Comparison of ENCODE assay signal across 8 mouse cellular contexts in the genomic region with DNA sequence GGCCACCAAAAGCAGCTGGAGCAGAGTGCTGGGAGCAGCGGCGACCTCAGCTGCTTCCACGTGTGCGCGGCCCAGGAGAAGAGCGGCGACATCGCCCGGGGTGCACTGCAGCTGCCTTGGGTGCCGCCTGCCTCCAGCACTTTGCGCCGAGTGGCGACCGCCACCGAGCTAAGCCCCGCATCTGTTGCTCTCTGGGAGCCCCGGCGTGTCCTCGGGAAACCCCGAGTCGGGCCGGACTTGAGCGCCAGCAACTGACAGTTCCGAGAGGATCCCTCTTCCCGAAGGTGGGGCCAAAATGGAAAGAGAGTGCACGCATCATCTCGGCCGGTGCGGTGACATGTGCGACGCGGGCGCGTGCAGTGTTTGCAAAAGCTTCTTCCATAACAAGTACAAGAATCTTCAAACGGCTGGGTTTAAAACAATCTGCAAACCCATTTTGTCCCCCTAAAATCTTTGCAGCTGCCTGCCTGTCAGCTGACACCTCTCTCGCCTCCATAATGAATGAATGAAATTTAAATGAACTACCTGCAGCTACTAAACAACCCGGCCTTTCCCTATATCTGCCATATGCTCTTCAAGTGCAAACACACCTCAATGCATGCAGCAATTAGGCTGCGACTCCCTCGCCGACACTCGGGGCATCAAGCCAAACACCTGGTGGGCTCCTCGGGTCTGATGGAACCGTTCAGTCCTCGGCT. TPM values are rescaled to one million over a fixed set of nuclear protein-coding genes. Genes with fewer than 3 reads are reported as not detected.
DNase-seq lines count a peak whose midpoint lies in the region; ATAC-seq and TF ChIP-seq lines count a peak whose summit lies in the region.

No protein-coding gene starts in this region.

- no peaks in the 10 kb centered on the region for H3K4me1 ChIP-seq in ES-Bruce4 (ENCODE audit: control insufficient read depth, insufficient read depth, low read length)

- H3K4me3 ChIP-seq in ES-Bruce4 (ENCODE audit: low read depth, low read length), result peak overlapping the region; percentile 66

- H3K36me3 ChIP-seq in ES-Bruce4 (ENCODE audit: control insufficient read depth, insufficient read depth, low read length, poor library complexity, severe bottlenecking), result no peaks in the 10 kb centered on the region

- no peak for TF ChIP-seq CTCF in ES-Bruce4 (IDR thresholded peaks at IDR 0.05; ENCODE audit: low read depth, low read length)

- H3K27ac ChIP-seq in ES-Bruce4 (ENCODE audit: insufficient read depth, low read length), result no peak overlapping the region

- peak; percentile 6; the same call in 1 of the 2 replicates for ATAC-seq in granulocyte monocyte progenitor cell, adult 5-6 weeks (replicated peaks; ENCODE audit: poor library complexity, severe bottlenecking)

- H3K9me3 ChIP-seq in ES-Bruce4 (replicated peaks; ENCODE audit: control insufficient read depth, insufficient read depth, low read length, poor library complexity, severe bottlenecking), result no peaks in the 10 kb centered on the region

- TF ChIP-seq POLR2A in ES-Bruce4 (IDR thresholded peaks at IDR 0.05; ENCODE audit: insufficient read depth, low read length), result no peak

- H3K27me3 ChIP-seq in ES-Bruce4 (ENCODE audit: control insufficient read depth, insufficient read depth, low read length, poor library complexity, severe bottlenecking), result no peaks in the 10 kb centered on the region

- TF ChIP-seq EP300 in ES-Bruce4 (IDR thresholded peaks at IDR 0.05; ENCODE audit: insufficient read depth, low read depth, low read length), result no peak

- H3K9ac ChIP-seq in ES-Bruce4 (ENCODE audit: low read depth, poor library complexity, severe bottlenecking), result peak overlapping the region; percentile 83

- DNase-seq in A20 (ENCODE audit: low read depth, low spot score), result peak; percentile 79
- peak; percentile 44 to 47 for DNase-seq in cerebellum, postnatal 14 days
- peak; percentile 34 for DNase-seq in kidney, postnatal 10 days
- DNase-seq in lung, postnatal 14 days, result peak; percentile 19
- peak; percentile 41 for DNase-seq in retina, postnatal 7 days (ENCODE audit: low read depth, low spot score)
- peak; percentile 26 for DNase-seq in yolk sac, embryonic 10.5 days (ENCODE audit: low spot score)

RNA-seq across cellular contexts. Expression of a gene that starts 0.9 kb away (rescaled TPM):
- polyA plus RNA-seq in ES-Bruce4 (2011; ENCODE audit: insufficient read depth, insufficient read length, low read depth, missing spikeins), result 11.3 and 12.7 TPM in 2 replicates
- 711 and 754 TPM in 2 replicates for total RNA-seq in granulocyte monocyte progenitor cell, adult 5-6 weeks (2014; fragmentation: Nextera tagmentation)
- 604 and 618 TPM in 2 replicates for total RNA-seq in granulocyte monocyte progenitor cell, adult 5-6 weeks (2017)

Comparison
In these comparisons a context has a peak if more than half of its experiments do, and no peak if none do; other contexts are left out.
1. DNase-seq: peak in every context shown above with its lines; median percentile 79 in A20; 46 in cerebellum, postnatal 14 days; 41 in retina, postnatal 7 days; 34 in kidney, postnatal 10 days; 26 in yolk sac, embryonic 10.5 days; 19 in lung, postnatal 14 days.